Mouse (Mus musculus): ENCODE measurements at regions not wholly inside any gene's neighbourhood (a gene's known extent, or its start where the extent isn't known, plus 50 kb on each side); places are given as distances from the start of the nearest gene placed in this dataset.

DNA sequence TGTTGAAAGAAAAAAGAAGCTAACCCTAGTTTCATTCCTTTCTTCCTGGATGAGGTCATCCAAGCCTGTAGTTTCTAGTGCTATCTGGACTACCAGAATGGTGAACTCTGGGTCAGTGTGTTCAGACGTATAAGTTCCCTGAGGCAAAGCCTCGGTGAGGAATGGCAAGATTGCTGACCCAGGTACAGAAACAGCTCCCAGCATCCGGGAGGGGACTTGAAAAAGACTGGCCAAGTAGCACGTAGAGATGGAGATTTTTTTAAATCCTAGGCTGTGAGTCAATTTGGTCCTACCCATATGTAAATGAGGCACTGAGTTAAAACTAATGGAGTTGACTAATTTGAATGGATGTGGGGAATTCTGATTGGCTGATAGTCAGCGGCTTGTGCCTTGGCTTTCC is 55.0 kb upstream of the Gm11084 start:
- no peaks in the 10 kb centered on the region for H3K9me3 ChIP-seq (ENCODE audit: control insufficient read depth, low read length)
- TF ChIP-seq CTCF (IDR thresholded peaks at IDR 0.05; ENCODE audit: low read depth) (no peak), EP300 (optimal IDR thresholded peaks at IDR 0.05) (no peak)
- no peak overlapping the region for H3K4me2 ChIP-seq (replicated peaks; ENCODE audit: low read depth)
- no peak overlapping the region for H3K27ac ChIP-seq (replicated peaks)
- no peak overlapping the region for H3K9ac ChIP-seq (ENCODE audit: low read length)
- no peak overlapping the region for H3K4me3 ChIP-seq (ENCODE audit: low read depth, low read length)
- peak; percentile 38; the same call in 1 of the 2 replicates for ATAC-seq (ENCODE audit: low FRiP score, low TSS enrichment)
- DNase-seq (ENCODE audit: low spot score): no peak
- H3K4me1 ChIP-seq (replicated peaks; ENCODE audit: control insufficient read depth, insufficient read depth): peaks cover 3% of the 10 kb centered on the region; the same call in 1 of the 2 replicates
- WGBS: 37% methylated on average over 5 of the region's 5 CpGs
- H3K27me3 ChIP-seq (ENCODE audit: control insufficient read depth, insufficient read depth, low read length): no peaks in the 10 kb centered on the region
- H3K36me3 ChIP-seq (ENCODE audit: control insufficient read depth, insufficient read depth, low read length): no peaks in the 10 kb centered on the region

DNA sequence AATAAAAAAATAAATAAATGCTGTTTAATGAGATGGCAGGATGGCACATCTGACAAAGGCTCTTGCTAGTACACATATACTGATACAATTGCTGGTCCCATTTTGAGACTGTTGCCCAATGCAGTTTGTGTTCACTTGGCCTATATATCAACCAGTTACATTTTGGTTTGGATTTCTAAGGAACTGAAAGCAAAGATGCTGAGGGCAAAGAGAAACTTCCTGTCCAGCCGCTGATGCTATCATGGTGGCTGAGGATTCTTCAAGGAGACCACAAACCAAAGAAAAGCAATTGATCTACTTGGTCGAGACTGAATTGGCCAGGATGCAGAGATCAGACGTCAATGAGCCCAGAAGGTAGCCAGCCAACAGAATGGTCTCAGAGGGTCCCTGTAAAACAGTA is 53.5 kb upstream of the Gm11084 start:
- Histone ChIP-seq H3K27ac (replicated peaks) (no peak overlapping the region), H3K27me3 (ENCODE audit: control insufficient read depth, insufficient read depth, low read length) (no peaks in the 10 kb centered on the region), H3K4me3 (ENCODE audit: low read depth, low read length) (no peak overlapping the region), H3K9ac (ENCODE audit: low read length) (no peak overlapping the region), H3K4me1 (replicated peaks; ENCODE audit: control insufficient read depth, insufficient read depth) (peaks cover 3% of the 10 kb centered on the region; the same call in 1 of the 2 replicates), H3K36me3 (ENCODE audit: control insufficient read depth, insufficient read depth, low read length) (no peaks in the 10 kb centered on the region), H3K4me2 (replicated peaks; ENCODE audit: low read depth) (no peak overlapping the region), H3K9me3 (ENCODE audit: control insufficient read depth, low read length) (no peaks in the 10 kb centered on the region)
- ATAC-seq (ENCODE audit: low FRiP score, low TSS enrichment) (no peak), DNase-seq (ENCODE audit: low spot score) (no peak)
- TF ChIP-seq CTCF (IDR thresholded peaks at IDR 0.05; ENCODE audit: low read depth): no peak
- no peak for TF ChIP-seq EP300 (optimal IDR thresholded peaks at IDR 0.05)
- WGBS: 76% methylated on average over 3 of the region's 3 CpGs

DNA sequence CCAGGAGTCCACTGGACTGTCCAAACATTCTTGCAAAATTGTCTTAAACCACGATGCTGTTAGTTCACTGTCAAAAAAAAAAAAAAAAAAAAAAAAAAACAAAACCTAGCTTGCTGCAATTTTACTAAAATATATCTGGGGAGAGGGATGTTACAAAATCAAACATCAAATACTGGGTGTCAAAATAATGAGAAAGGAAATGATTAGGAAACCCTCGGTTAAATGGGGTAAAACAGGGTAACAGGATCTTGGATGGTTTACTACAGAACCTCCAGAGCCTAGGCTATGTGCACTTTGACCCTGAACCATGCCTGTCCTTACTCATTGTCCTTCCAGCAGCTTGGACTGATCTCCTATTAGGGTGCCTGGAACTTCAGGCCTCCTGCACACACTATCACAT is 52.8 kb upstream of the Gm11084 start:
- 53% methylated on average over 2 of the region's 2 CpGs for WGBS
- ATAC-seq (ENCODE audit: low FRiP score, low TSS enrichment): no peak

DNA sequence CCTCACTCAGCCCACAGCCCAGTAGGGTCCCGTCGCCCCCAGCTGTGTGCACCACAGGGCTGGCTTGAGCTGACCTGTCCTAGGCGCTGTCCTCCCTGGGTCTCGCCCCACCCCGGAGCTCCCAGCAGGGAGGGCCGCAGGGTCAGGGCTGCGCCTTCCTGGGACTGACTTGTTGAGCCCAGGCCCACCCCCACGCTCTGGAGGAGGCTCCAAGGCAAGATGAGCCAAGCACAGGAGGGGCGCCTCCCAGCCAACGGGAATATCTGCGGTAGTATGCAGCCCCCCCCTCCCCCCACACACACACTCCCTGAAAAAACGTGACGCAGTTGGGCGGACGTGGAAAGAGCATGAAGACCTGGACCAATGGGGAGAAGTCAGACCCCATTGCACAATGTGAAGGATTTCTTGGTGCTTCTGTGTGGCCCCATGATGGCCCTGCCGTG is 51.8 kb upstream of the Gm11084 start:
- H3K4me2 ChIP-seq (replicated peaks; ENCODE audit: low read depth): peak overlapping the region; percentile 39
- ATAC-seq (ENCODE audit: low FRiP score, low TSS enrichment): peak; percentile 87

More for the DNA sequence above, 52.8 kb upstream of the Gm11084 start:
- H3K36me3 ChIP-seq (ENCODE audit: control insufficient read depth, insufficient read depth, low read length): no peaks in the 10 kb centered on the region
- H3K4me1 ChIP-seq (replicated peaks; ENCODE audit: control insufficient read depth, insufficient read depth): peaks cover 3% of the 10 kb centered on the region; the same call in 1 of the 2 replicates
- TF ChIP-seq EP300 (optimal IDR thresholded peaks at IDR 0.05): no peak
- TF ChIP-seq CTCF (IDR thresholded peaks at IDR 0.05; ENCODE audit: low read depth): no peak
- no peak overlapping the region for H3K4me3 ChIP-seq (ENCODE audit: low read depth, low read length)
- no peak overlapping the region for H3K9ac ChIP-seq (ENCODE audit: low read length)
- no peak overlapping the region for H3K27ac ChIP-seq (replicated peaks)
- H3K9me3 ChIP-seq (ENCODE audit: control insufficient read depth, low read length): no peaks in the 10 kb centered on the region
- no peaks in the 10 kb centered on the region for H3K27me3 ChIP-seq (ENCODE audit: control insufficient read depth, insufficient read depth, low read length)
- DNase-seq (ENCODE audit: low spot score): no peak
- H3K4me2 ChIP-seq (replicated peaks; ENCODE audit: low read depth): no peak overlapping the region

DNA sequence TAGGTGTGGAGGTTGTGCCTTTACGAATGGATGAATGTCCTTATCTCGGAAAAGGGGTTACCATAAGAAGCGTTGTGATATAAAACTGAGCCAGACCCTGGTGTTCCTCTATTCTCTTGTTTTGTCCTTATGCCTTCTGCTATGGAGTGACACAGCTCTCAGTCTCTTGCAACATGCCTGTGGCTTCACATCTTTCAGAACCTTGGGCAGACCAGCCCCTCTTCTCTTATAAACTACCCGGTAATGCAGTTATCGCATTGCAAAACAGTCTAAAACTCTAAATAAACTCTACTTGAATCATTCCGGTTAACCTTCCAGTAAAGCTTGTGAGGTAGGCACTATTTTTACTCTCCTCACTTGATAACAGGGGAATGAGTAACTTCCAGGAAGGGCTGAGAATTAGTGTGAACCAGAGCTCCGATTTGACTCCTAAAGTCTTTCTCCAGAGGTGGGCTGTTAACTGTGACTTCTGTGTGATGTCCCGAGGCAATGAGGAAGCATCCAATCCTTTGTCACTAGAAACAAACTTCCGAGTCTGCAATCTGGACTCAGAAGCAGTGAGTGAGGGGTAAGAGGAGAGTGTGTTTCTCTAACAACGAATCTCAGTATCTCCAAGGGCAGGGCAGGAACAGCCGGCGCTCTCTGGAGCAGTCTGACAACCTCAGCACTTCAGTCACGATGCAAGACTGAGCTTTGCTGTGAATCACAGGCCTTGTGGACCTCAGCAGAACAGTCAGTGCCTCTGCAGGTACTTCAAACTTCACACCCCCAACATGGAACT is 50.9 kb upstream of the Gm11084 start:
- peak; percentile 88 for ATAC-seq (ENCODE audit: low FRiP score, low TSS enrichment)

More for the DNA sequence above, 51.8 kb upstream of the Gm11084 start:
- H3K9me3 ChIP-seq (ENCODE audit: control insufficient read depth, low read length): no peaks in the 10 kb centered on the region
- no peak for TF ChIP-seq EP300 (optimal IDR thresholded peaks at IDR 0.05)
- no peak for TF ChIP-seq CTCF (IDR thresholded peaks at IDR 0.05; ENCODE audit: low read depth)
- 14% methylated on average over 16 of the region's 16 CpGs for WGBS
- peak; percentile 73 for DNase-seq (ENCODE audit: low spot score)
- H3K4me3 ChIP-seq (ENCODE audit: low read depth, low read length): 0 out of 2 replicates have a peak overlapping the region, but pooled peaks have one; percentile 6
- H3K9ac ChIP-seq (ENCODE audit: low read length): no peak overlapping the region
- peaks cover 3% of the 10 kb centered on the region; the same call in 1 of the 2 replicates for H3K4me1 ChIP-seq (replicated peaks; ENCODE audit: control insufficient read depth, insufficient read depth)
- H3K36me3 ChIP-seq (ENCODE audit: control insufficient read depth, insufficient read depth, low read length): no peaks in the 10 kb centered on the region
- peak overlapping the region; percentile 81 for H3K27ac ChIP-seq (replicated peaks)
- no peaks in the 10 kb centered on the region for H3K27me3 ChIP-seq (ENCODE audit: control insufficient read depth, insufficient read depth, low read length)

More for the DNA sequence above, 50.9 kb upstream of the Gm11084 start:
- Histone ChIP-seq H3K4me2 (replicated peaks; ENCODE audit: low read depth) (peak overlapping the region; percentile 39; the same call in 1 of the 2 replicates), H3K27ac (replicated peaks) (peak overlapping the region; percentile 81), H3K4me3 (ENCODE audit: low read depth, low read length) (no peak overlapping the region), H3K27me3 (ENCODE audit: control insufficient read depth, insufficient read depth, low read length) (no peaks in the 10 kb centered on the region), H3K9me3 (ENCODE audit: control insufficient read depth, low read length) (no peaks in the 10 kb centered on the region), H3K36me3 (ENCODE audit: control insufficient read depth, insufficient read depth, low read length) (no peaks in the 10 kb centered on the region), H3K4me1 (replicated peaks; ENCODE audit: control insufficient read depth, insufficient read depth) (peaks cover 3% of the 10 kb centered on the region; the same call in 1 of the 2 replicates), H3K9ac (ENCODE audit: low read length) (no peak overlapping the region)
- no peak for TF ChIP-seq CTCF (IDR thresholded peaks at IDR 0.05; ENCODE audit: low read depth)
- TF ChIP-seq EP300 (optimal IDR thresholded peaks at IDR 0.05): no peak
- DNase-seq (ENCODE audit: low spot score): peak; percentile 54
- WGBS: 48% methylated on average over 13 of the region's 13 CpGs

All from stomach, postnatal 0 days (tissue).